Mouse (Mus musculus) kidney, postnatal 14 days (tissue): ENCODE measurements around the gene Hsdl2.
A peak's percentile ranks its signal among the peaks of the same experiment; 100 is the strongest.
"Not testable (repeated sequence)": the region's sequence is repeated elsewhere in the genome, so short reads cannot be mapped to it uniquely, and the experiment has no call there.

Source experiments
- DNase-seq: peaks from one replicate; pipeline ENCODE4 v3.0.0; 2022; ENCODE audit warnings: mixed read lengths

Gene Hsdl2

GRCm38 (mm10) chr4:59565571-59566188 is 15.7 kb upstream of the Hsdl2 start:
- DNase-seq = no peak

- DNase-seq = no peak
Observed at GRCm38 (mm10) chr4:59567576-59568260, 13.6 kb upstream of the Hsdl2 start.

GRCm38 (mm10) chr4:59569538-59569937 is 11.8 kb upstream of the Hsdl2 start:
- DNase-seq = peak; percentile 85

GRCm38 (mm10) chr4:59570519-59570918 is 10.8 kb upstream of the Hsdl2 start:
- not testable (repeated sequence) for DNase-seq

- no peak for DNase-seq
Observed at GRCm38 (mm10) chr4:59572521-59573118, 8.7 kb upstream of the Hsdl2 start.

- no peak for DNase-seq
Observed at GRCm38 (mm10) chr4:59575184-59575958, 6.0 kb upstream of the Hsdl2 start.

- peak; percentile 30 for DNase-seq
Observed at GRCm38 (mm10) chr4:59580495-59581281, 675 bp upstream of the Hsdl2 start.

GRCm38 (mm10) chr4:59582186-59582585 is 823 bp downstream of the Hsdl2 start:
- DNase-seq = no peak

- peak; percentile 85 for DNase-seq
Observed at GRCm38 (mm10) chr4:59585097-59585496, 3.7 kb downstream of the Hsdl2 start.

GRCm38 (mm10) chr4:59587215-59587871 is 6.0 kb downstream of the Hsdl2 start:
- DNase-seq = no peak

- DNase-seq = no peak
Observed at GRCm38 (mm10) chr4:59587872-59588226, 6.5 kb downstream of the Hsdl2 start.

- DNase-seq = no peak
Observed at GRCm38 (mm10) chr4:59594614-59595013, 13.3 kb downstream of the Hsdl2 start.

- no peak for DNase-seq
Observed at GRCm38 (mm10) chr4:59596556-59596955, 15.2 kb downstream of the Hsdl2 start.

- DNase-seq = no peak
Observed at GRCm38 (mm10) chr4:59602704-59603103, 21.3 kb downstream of the Hsdl2 start.

- DNase-seq = no peak
Observed at GRCm38 (mm10) chr4:59604892-59605291, 23.5 kb downstream of the Hsdl2 start.

GRCm38 (mm10) chr4:59605501-59605900 is 24.1 kb downstream of the Hsdl2 start:
- DNase-seq = no peak

- DNase-seq = no peak
Observed at GRCm38 (mm10) chr4:59610411-59610810, 29.0 kb downstream of the Hsdl2 start.

- DNase-seq = peak; percentile 49
Observed at GRCm38 (mm10) chr4:59614986-59615385, 33.6 kb downstream of the Hsdl2 start.

GRCm38 (mm10) chr4:59619611-59620245 is 38.4 kb downstream of the Hsdl2 start:
- no peak for DNase-seq

- DNase-seq = no peak
Observed at GRCm38 (mm10) chr4:59625676-59625997, 44.3 kb downstream of the Hsdl2 start.

- DNase-seq = peak; percentile 91
Observed at GRCm38 (mm10) chr4:59625998-59626910, 44.9 kb downstream of the Hsdl2 start, which contains the start of gene E130308A19Rik. TSS of gene E130308A19Rik (plus strand) at chr4:59626211.
